Mouse (Mus musculus): ENCODE data around the gene Pim1. TPM values are rescaled to one million over a fixed set of nuclear protein-coding genes. Genes with fewer than 3 reads are reported as not detected.
"Not testable (repeated sequence)": the region's sequence is repeated elsewhere in the genome, so short reads cannot be mapped to it uniquely, and the experiment has no call there.

Gene Pim1
- 1 to 10 TPM; 4.2 to 4.5 TPM for total RNA-seq (2021)
- long read RNA-seq, partial matches to known transcripts: 1 of 4 reads
- long read RNA-seq, other reads (novel, unspliced or antisense): 1 of 4 reads

- DNase-seq (ENCODE audit: low spot score in 2 of 2): peak in 1 of 2 experiments; percentile 14
Measured at GRCm38 (mm10) chr17:29490713-29491581, at the start of gene Pim1. Pim1 (plus strand) TSS chr17:29490753.

- no peak for DNase-seq (ENCODE audit: low spot score in 2 of 2)
Measured at GRCm38 (mm10) chr17:29441562-29441961, 49.0 kb upstream of the Pim1 start.

- DNase-seq (ENCODE audit: low spot score in 2 of 2): no peak
Measured at GRCm38 (mm10) chr17:29442131-29442557, 48.4 kb upstream of the Pim1 start.

- DNase-seq (ENCODE audit: low spot score in 2 of 2): no peak
Measured at GRCm38 (mm10) chr17:29443724-29444123, 46.8 kb upstream of the Pim1 start.

GRCm38 (mm10) chr17:29445072-29445471 lies 45.5 kb upstream of the Pim1 start:
- DNase-seq (ENCODE audit: low spot score in 2 of 2): no peak

- no peak for DNase-seq (ENCODE audit: low spot score in 2 of 2)
Measured at GRCm38 (mm10) chr17:29447323-29447722, 43.2 kb upstream of the Pim1 start.

GRCm38 (mm10) chr17:29448055-29448454 lies 42.5 kb upstream of the Pim1 start:
- DNase-seq (ENCODE audit: low spot score in 2 of 2): no peak

- no peak for DNase-seq (ENCODE audit: low spot score in 2 of 2)
Measured at GRCm38 (mm10) chr17:29448561-29448960, 42.0 kb upstream of the Pim1 start.

GRCm38 (mm10) chr17:29450899-29451840 lies 39.4 kb upstream of the Pim1 start:
- DNase-seq (ENCODE audit: low spot score in 2 of 2): no peak

GRCm38 (mm10) chr17:29451841-29452210 lies 38.7 kb upstream of the Pim1 start:
- no peak for DNase-seq (ENCODE audit: low spot score in 2 of 2)

- DNase-seq (ENCODE audit: low spot score in 2 of 2): not testable (repeated sequence)
Measured at GRCm38 (mm10) chr17:29454119-29454518, 36.4 kb upstream of the Pim1 start.

GRCm38 (mm10) chr17:29455411-29456120 lies 35.0 kb upstream of the Pim1 start:
- no peak for DNase-seq (ENCODE audit: low spot score in 2 of 2)

- no peak for DNase-seq (ENCODE audit: low spot score in 2 of 2)
Measured at GRCm38 (mm10) chr17:29456476-29456875, 34.1 kb upstream of the Pim1 start.

- DNase-seq (ENCODE audit: low spot score in 2 of 2): no peak
Measured at GRCm38 (mm10) chr17:29456926-29457325, 33.6 kb upstream of the Pim1 start.

- DNase-seq (ENCODE audit: low spot score in 2 of 2): no peak
Measured at GRCm38 (mm10) chr17:29457795-29458560, 32.6 kb upstream of the Pim1 start.

- DNase-seq (ENCODE audit: low spot score in 2 of 2): peak in 1 of 2 experiments; percentile 12
Measured at GRCm38 (mm10) chr17:29459321-29460118, 31.0 kb upstream of the Pim1 start.

GRCm38 (mm10) chr17:29460119-29460505 lies 30.4 kb upstream of the Pim1 start:
- DNase-seq (ENCODE audit: low spot score in 2 of 2): no peak

- DNase-seq (ENCODE audit: low spot score in 2 of 2): no peak
Measured at GRCm38 (mm10) chr17:29463627-29464026, 26.9 kb upstream of the Pim1 start.

GRCm38 (mm10) chr17:29464068-29464467 lies 26.5 kb upstream of the Pim1 start:
- DNase-seq (ENCODE audit: low spot score in 2 of 2): no peak

Data from layer of hippocampus, adult 18-20 months (tissue).